Mouse (Mus musculus) thymus, adult 2 months (tissue): ENCODE results near the gene Rcan2.

Experiments used
- CTCF ChIP-seq: fragments of 200-500 bp; IDR thresholded peaks from 2 replicates; pipeline ENCODE4 v1.5.1; 2012; ENCODE audit warnings: mild to moderate bottlenecking, control low read depth, low read length, moderate library complexity, borderline replicate concordance; ENCODE audit not compliant: control insufficient read depth, poor library complexity, insufficient read depth; ENCODE audit errors: extremely low read depth
- POLR2A ChIP-seq: fragments of 200-500 bp; IDR thresholded peaks from 2 replicates; pipeline ENCODE4 v1.6.1; 2012; ENCODE audit warnings: mild to moderate bottlenecking, low read length, control low read depth, moderate library complexity; ENCODE audit not compliant: control insufficient read depth, poor library complexity, insufficient read depth; ENCODE audit errors: extremely low read depth

DNA sequence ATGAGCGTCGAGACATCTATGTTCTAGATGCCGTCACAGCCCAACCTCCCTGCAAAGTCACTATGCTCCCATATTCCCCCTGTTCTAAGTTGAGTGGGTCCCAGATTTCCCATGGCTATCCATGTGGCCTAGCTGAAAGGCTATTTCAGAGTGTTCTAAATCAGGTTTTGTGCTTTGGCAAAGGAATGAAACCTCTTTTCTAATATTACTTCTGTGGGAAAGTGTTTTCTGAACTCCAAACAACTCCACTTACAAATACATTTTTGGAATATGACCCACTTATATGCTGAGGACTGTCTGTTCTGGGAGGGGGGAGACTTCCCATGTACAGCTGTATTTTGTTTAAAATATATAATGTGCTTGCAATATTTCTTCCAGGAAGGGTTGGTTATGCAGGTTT lies 9.4 kb upstream of the Rcan2 start:
- TF ChIP-seq CTCF = no peak
- no peak for TF ChIP-seq POLR2A
